21 mouse cellular contexts compared by ENCODE assay signal in the genomic region with DNA sequence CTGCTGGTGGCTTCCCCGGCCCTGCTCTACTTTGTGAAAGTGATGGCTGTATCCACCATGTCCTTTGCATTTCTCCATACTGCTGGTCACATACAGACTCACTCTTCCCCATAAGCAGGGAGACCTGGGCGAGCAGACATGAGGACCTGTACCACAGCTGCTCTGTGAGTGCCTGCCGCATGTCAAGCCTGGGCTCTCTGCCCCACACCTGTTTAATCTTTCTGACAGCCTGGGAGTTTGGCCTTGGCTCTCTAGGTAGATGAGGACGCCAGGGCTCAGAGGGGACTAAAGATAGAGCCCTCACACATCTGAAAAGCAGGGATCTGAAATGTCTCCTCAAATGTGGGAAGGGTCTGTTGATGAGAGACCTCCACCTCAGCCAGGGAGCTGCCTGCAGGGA. TPM values are rescaled to one million over a fixed set of nuclear protein-coding genes. Genes with fewer than 3 reads are reported as not detected.
DNase-seq lines count a peak whose midpoint lies in the region; ATAC-seq and TF ChIP-seq lines count a peak whose summit lies in the region.
"Had no signal": no experiment of that assay in that cellular context is flagged by ENCODE, and none has a peak within 500 bp of the region (broad histone marks: within the 10 kb centered on the region; RNA-seq: fewer than 3 reads in every experiment).

No protein-coding gene starts in this region.

- ATAC-seq in kidney, embryonic 15.5 days (replicated peaks; ENCODE audit: low FRiP score) = no peak
- ATAC-seq: forebrain, embryonic 15.5 days; inflammation-experienced regulatory T-cells, adult 6 months had no signal

- no peak for TF ChIP-seq POLR2A in cerebellum, adult 2 months (IDR thresholded peaks at IDR 0.05; ENCODE audit: borderline replicate concordance, insufficient read depth, low read length)
- no peak for TF ChIP-seq POLR2A in liver, adult 2 months (IDR thresholded peaks at IDR 0.05; ENCODE audit: extremely low read depth, insufficient read depth, low read length)
- no peak for TF ChIP-seq POLR2A in myocyte (IDR thresholded peaks at IDR 0.05; ENCODE audit: insufficient read length, low read depth)

- no peaks in the 10 kb centered on the region for H3K27me3 ChIP-seq in cerebellum, adult 2 months (ENCODE audit: control insufficient read depth, insufficient read depth, low read length)
- no peaks in the 10 kb centered on the region for H3K27me3 ChIP-seq in liver, adult 2 months (ENCODE audit: control insufficient read depth, insufficient read depth, low read length)
- H3K27me3 ChIP-seq in myocyte (ENCODE audit: control insufficient read depth, insufficient read depth, insufficient read length) = peaks cover 1% of the 10 kb centered on the region
- H3K27me3 ChIP-seq in kidney, embryonic 15.5 days = no peaks in the 10 kb centered on the region
- H3K27me3 ChIP-seq: embryonic facial prominence, embryonic 15.5 days; forebrain, embryonic 15.5 days had no signal

- H3K4me1 ChIP-seq in cerebellum, adult 2 months (ENCODE audit: control insufficient read depth, insufficient read depth, low read length) = peaks cover 49% of the 10 kb centered on the region
- H3K4me1 ChIP-seq in liver, adult 2 months (ENCODE audit: control insufficient read depth, insufficient read depth, low read length) = peaks cover 33% of the 10 kb centered on the region
- peaks cover 25% of the 10 kb centered on the region for H3K4me1 ChIP-seq in kidney, embryonic 15.5 days

- H3K4me2 ChIP-seq in myocyte (ENCODE audit: low read depth) = no peak overlapping the region
- no peak overlapping the region for H3K4me2 ChIP-seq in kidney, embryonic 15.5 days
- H3K4me2 ChIP-seq: embryonic facial prominence, embryonic 15.5 days; forebrain, embryonic 15.5 days; hindbrain, embryonic 14.5 days; liver, embryonic 13.5 days; lung, embryonic 14.5 days; midbrain, embryonic 12.5 days had no signal

- peak overlapping the region; percentile 77 for H3K27ac ChIP-seq in cerebellum, adult 2 months (ENCODE audit: insufficient read depth, low read length)
- H3K27ac ChIP-seq in liver, adult 2 months (replicated peaks; ENCODE audit: insufficient read depth, low read depth, low read length) = peak overlapping the region; percentile 80
- no peak overlapping the region for H3K27ac ChIP-seq in kidney, embryonic 15.5 days
- H3K27ac ChIP-seq: embryonic facial prominence, embryonic 15.5 days; forebrain, embryonic 15.5 days; heart, adult 2 months; hindbrain, embryonic 14.5 days; layer of hippocampus, adult 2 months; midbrain, embryonic 12.5 days had no signal

- TF ChIP-seq CTCF in cerebellum, adult 2 months (IDR thresholded peaks at IDR 0.05; ENCODE audit: borderline replicate concordance, insufficient read depth, low read depth, low read length) = no peak
- TF ChIP-seq CTCF in liver, adult 2 months (IDR thresholded peaks at IDR 0.05; ENCODE audit: low read depth, low read length) = no peak

- H3K4me3 ChIP-seq in cerebellum, adult 2 months (replicated peaks; ENCODE audit: insufficient read depth, low read depth, low read length) = peak overlapping the region; percentile 1
- no peak overlapping the region for H3K4me3 ChIP-seq in liver, adult 2 months (ENCODE audit: insufficient read depth, low read depth, low read length)
- no peak overlapping the region for H3K4me3 ChIP-seq in myocyte
- no peak overlapping the region for H3K4me3 ChIP-seq in kidney, embryonic 15.5 days (replicated peaks)
- H3K4me3 ChIP-seq: embryonic facial prominence, embryonic 15.5 days; forebrain, embryonic 15.5 days; heart, adult 2 months; layer of hippocampus, adult 2 months; liver, embryonic 13.5 days; midbrain, embryonic 12.5 days had no signal

- peak; percentile 52 to 53 for DNase-seq in cerebellum, adult 2 months
- DNase-seq in cerebellum, adult 9-11 months = no peak
- DNase-seq in liver, adult 2 months (ENCODE audit: extremely low read depth, low read depth, low spot score) = peak; percentile 81
- DNase-seq in liver = no peak
- DNase-seq in thymus, postnatal 25 days = no peak
- no peak for DNase-seq in thymus, postnatal 36 days
- DNase-seq: cerebellum, adult 9-10 months; heart, adult 2 months; layer of hippocampus, postnatal 36 days; liver, embryonic 13.5 days; lung, embryonic 14.5 days; spleen, adult 18-20 months; thymus, adult 18-20 months had no signal

- H3K36me3 ChIP-seq in liver, adult 2 months (ENCODE audit: control insufficient read depth, insufficient read depth, low read length) = no peaks in the 10 kb centered on the region
- H3K36me3 ChIP-seq in myocyte (ENCODE audit: control insufficient read depth, insufficient read depth) = no peaks in the 10 kb centered on the region
- peaks cover 13% of the 10 kb centered on the region for H3K36me3 ChIP-seq in kidney, embryonic 15.5 days
- H3K36me3 ChIP-seq: forebrain, embryonic 15.5 days had no signal

- 23% methylated on average over 4 of the region's 4 CpGs for WGBS in cerebellum, adult 2 months
- WGBS in liver, adult 2 months = 44% methylated on average over 4 of the region's 4 CpGs
- 84% methylated on average over 4 of the region's 4 CpGs for WGBS in kidney, embryonic 15.5 days

- H3ac ChIP-seq in myocyte (ENCODE audit: control insufficient read depth, insufficient read length) = no peak overlapping the region

- H3K79me2 ChIP-seq in liver, adult 2 months (ENCODE audit: control insufficient read depth, insufficient read depth, low read length) = peaks cover 4% of the 10 kb centered on the region; the same call in 1 of the 2 replicates
- no peaks in the 10 kb centered on the region for H3K79me2 ChIP-seq in myocyte (ENCODE audit: control insufficient read depth, insufficient read depth)

- H3K9ac ChIP-seq in liver, adult 2 months (ENCODE audit: low read depth, low read length) = 0 out of 2 replicates have a peak overlapping the region, but pooled peaks have one; percentile 8
- H3K9ac ChIP-seq in kidney, embryonic 15.5 days = no peak overlapping the region
- H3K9ac ChIP-seq: embryonic facial prominence, embryonic 15.5 days; forebrain, embryonic 15.5 days; hindbrain, embryonic 14.5 days; liver, embryonic 13.5 days; lung, embryonic 14.5 days; midbrain, embryonic 12.5 days had no signal

- H3K9me3 ChIP-seq in kidney, embryonic 15.5 days (replicated peaks) = no peaks in the 10 kb centered on the region
- H3K9me3 ChIP-seq: embryonic facial prominence, embryonic 15.5 days; forebrain, embryonic 15.5 days; liver, embryonic 13.5 days; midbrain, embryonic 12.5 days had no signal

TF ChIP-seq in myocyte, 11 proteins besides CTCF, POLR2A, EP300 and RAD21:
- no peak for TF ChIP-seq SRF (IDR thresholded peaks at IDR 0.05; ENCODE audit: control insufficient read depth, insufficient read length, low read depth)
- TF ChIP-seq REST (IDR thresholded peaks at IDR 0.05; ENCODE audit: insufficient read depth, insufficient read length) = no peak
- TF ChIP-seq TCF3 (IDR thresholded peaks at IDR 0.05; ENCODE audit: insufficient read length, low read depth) = no peak
- no peak for TF ChIP-seq TCF12 (IDR thresholded peaks at IDR 0.05; ENCODE audit: insufficient read depth, poor library complexity, severe bottlenecking)
- peak in 2 of 3 experiments; percentile 8 to 44 for TF ChIP-seq MYOD1 (IDR thresholded peaks at IDR 0.05; ENCODE audit: control insufficient read depth in 1 of 3, insufficient read length in 2 of 3, low read depth in 2 of 3)
- no peak for TF ChIP-seq MAX (IDR thresholded peaks at IDR 0.05; ENCODE audit: low read depth)
TF ChIP-seq in myocyte: peak in this region for 1.

RNA-seq across cellular contexts. Expression of gene Rps6ka1, which starts 6.2 kb away (rescaled TPM):
- 93.6 and 114 TPM in 2 replicates for polyA plus RNA-seq in cerebellum, adult 2 months (2012; rRNA removed)
- total RNA-seq in liver, adult 2 months (2014; rRNA removed) = 4.1 and 5.1 TPM in 2 replicates
- 8.6 and 16.9 TPM in 2 replicates for polyA plus RNA-seq in liver, adult 2 months (2012; rRNA removed)
- 1.7 TPM for polyA plus RNA-seq in myocyte (2012; fragmentation: generic; extraction: Trizol)
- polyA plus RNA-seq in kidney, embryonic 15.5 days (2015; fragmentation: Nextera tagmentation; extraction: Ambion mirVana) = 44.5 and 47.5 TPM in 2 replicates

Comparison
In these comparisons a context has a peak if more than half of its experiments do, and no peak if none do; other contexts are left out.
1. DNase-seq: peak in cerebellum, adult 2 months (2 of 2) and liver, adult 2 months (single experiment); none in cerebellum, adult 9-11 months (single experiment), liver (single experiment), thymus, postnatal 25 days (single experiment) and thymus, postnatal 36 days (0 of 2).